ENCODE assay signal across 8 mouse cellular contexts in the genomic region with DNA sequence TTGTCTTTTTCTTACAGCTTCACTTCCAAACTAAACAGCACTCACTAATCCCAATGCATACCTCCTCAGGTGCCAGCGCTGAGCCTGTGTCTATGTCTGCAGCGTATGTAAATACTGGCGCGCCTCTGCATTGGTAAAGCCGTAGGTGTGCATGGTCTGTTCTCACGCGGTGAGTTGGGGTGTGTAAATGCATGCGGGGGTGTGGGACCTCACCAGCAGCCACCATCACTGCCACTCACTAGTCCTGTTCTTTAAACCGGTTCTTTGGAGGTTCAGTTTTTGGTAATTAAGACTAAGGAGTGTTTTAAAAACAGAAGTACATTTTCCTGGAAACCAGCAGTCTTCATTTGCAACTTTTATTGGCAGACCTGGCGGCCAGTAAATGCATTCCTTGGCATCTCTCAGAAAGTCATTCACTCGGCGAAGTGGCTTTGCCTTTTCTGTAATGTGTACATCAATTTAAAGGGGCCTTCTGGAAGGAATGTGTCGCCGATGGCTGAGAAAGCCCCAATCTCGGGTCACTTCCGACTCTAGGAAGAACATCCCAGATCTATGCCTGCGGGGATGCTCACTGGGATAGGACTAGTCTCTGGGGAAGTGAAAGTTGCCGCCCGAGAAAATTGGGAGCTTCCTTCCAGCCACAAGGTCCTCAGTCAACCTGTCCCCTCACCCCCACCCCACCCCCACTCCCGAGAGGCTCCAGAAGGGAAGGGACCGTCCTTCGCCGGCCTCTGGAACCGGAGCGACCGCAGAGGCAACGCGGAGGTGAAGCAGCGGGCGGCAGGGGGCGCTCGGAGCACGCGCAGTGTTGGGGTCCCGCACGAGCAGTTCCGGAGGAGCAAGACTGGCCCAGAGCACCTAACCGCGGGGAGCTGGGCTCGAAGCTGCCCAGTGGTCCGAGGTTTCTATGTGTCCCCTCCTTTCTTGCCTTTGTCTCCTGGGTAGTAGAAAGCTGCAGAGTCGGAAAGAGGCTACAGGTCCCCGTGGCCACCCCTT. TPM values are rescaled to one million over a fixed set of nuclear protein-coding genes. Genes with fewer than 3 reads are reported as not detected.
DNase-seq lines count a peak whose midpoint lies in the region; ATAC-seq and TF ChIP-seq lines count a peak whose summit lies in the region.

No protein-coding gene starts in this region.

- WGBS in forebrain, embryonic 13.5 days, result under 1% methylated on average over 43 of the region's 43 CpGs
- 3% methylated on average over 43 of the region's 43 CpGs for WGBS in heart, embryonic 16.5 days
- 2% methylated on average over 43 of the region's 43 CpGs for WGBS in liver, embryonic 14.5 days (ENCODE audit: insufficient replicate concordance)
- WGBS in neural tube, embryonic 11.5 days, result 1% methylated on average over 42 of the region's 43 CpGs

- H3K9me3 ChIP-seq in forebrain, embryonic 13.5 days (replicated peaks), result no peaks in the 10 kb centered on the region
- no peaks in the 10 kb centered on the region for H3K9me3 ChIP-seq in heart, embryonic 16.5 days (replicated peaks; ENCODE audit: control insufficient read depth, low read length)
- no peaks in the 10 kb centered on the region for H3K9me3 ChIP-seq in liver, embryonic 14.5 days (ENCODE audit: control insufficient read depth, low read length)
- H3K9me3 ChIP-seq in neural tube, embryonic 11.5 days (ENCODE audit: control insufficient read depth, low read length), result no peaks in the 10 kb centered on the region

- peak overlapping the region; percentile 30; the same call in 1 of the 2 replicates for H3K9ac ChIP-seq in forebrain, embryonic 13.5 days
- peak overlapping the region; percentile 35; the same call in 1 of the 2 replicates for H3K9ac ChIP-seq in heart, embryonic 16.5 days (ENCODE audit: low read length)
- H3K9ac ChIP-seq in liver, embryonic 14.5 days (replicated peaks), result no peak overlapping the region
- H3K9ac ChIP-seq in neural tube, embryonic 11.5 days (ENCODE audit: low read length), result no peak overlapping the region

- H3K4me3 ChIP-seq in forebrain, embryonic 13.5 days, result peak overlapping the region; percentile 28
- H3K4me3 ChIP-seq in heart, embryonic 16.5 days (ENCODE audit: low read length), result peak overlapping the region; percentile 49
- H3K4me3 ChIP-seq in liver, embryonic 14.5 days (ENCODE audit: insufficient read depth in 1 of 2, low read depth in 2 of 2, low read length in 2 of 2), result peak overlapping the region in 1 of 2 experiments; percentile 12; a peak in 2 of 4 replicates
- H3K4me3 ChIP-seq in neural tube, embryonic 11.5 days (ENCODE audit: low read depth, low read length), result peak overlapping the region; percentile 21
- H3K4me3 ChIP-seq in testis, adult 2 months (ENCODE audit: control insufficient read depth, low read depth, low read length), result peak overlapping the region; percentile 40; the same call in 1 of the 2 replicates

- peaks cover 83% of the 10 kb centered on the region for H3K27me3 ChIP-seq in forebrain, embryonic 13.5 days
- peaks cover 59% of the 10 kb centered on the region for H3K27me3 ChIP-seq in heart, embryonic 16.5 days (ENCODE audit: control insufficient read depth, insufficient read depth, low read length)
- peaks cover 71% of the 10 kb centered on the region for H3K27me3 ChIP-seq in liver, embryonic 14.5 days (ENCODE audit: control insufficient read depth, insufficient read depth, low read length)
- H3K27me3 ChIP-seq in neural tube, embryonic 11.5 days (ENCODE audit: control insufficient read depth, insufficient read depth, low read length), result peaks cover 66% of the 10 kb centered on the region
- H3K27me3 ChIP-seq in testis, adult 2 months (ENCODE audit: control insufficient read depth, insufficient read depth, low read length), result peaks cover 15% of the 10 kb centered on the region

- peaks cover 19% of the 10 kb centered on the region for H3K4me1 ChIP-seq in forebrain, embryonic 13.5 days
- peaks cover 17% of the 10 kb centered on the region for H3K4me1 ChIP-seq in heart, embryonic 16.5 days (ENCODE audit: control insufficient read depth, insufficient read depth, low read length)
- H3K4me1 ChIP-seq in liver, embryonic 14.5 days (replicated peaks; ENCODE audit: control insufficient read depth in 2 of 2, insufficient read depth in 2 of 2, low read length in 1 of 2), result no peaks in the 10 kb centered on the region
- peaks cover 5% of the 10 kb centered on the region for H3K4me1 ChIP-seq in neural tube, embryonic 11.5 days (ENCODE audit: control insufficient read depth, insufficient read depth, low read length)
- H3K4me1 ChIP-seq in testis, adult 2 months (ENCODE audit: control insufficient read depth, insufficient read depth, low read length), result peaks cover 21% of the 10 kb centered on the region

- DNase-seq in CD4-positive, CD25-positive, alpha-beta regulatory T cell, adult 2 months (ENCODE audit: low read depth, low spot score), result peak; percentile 83
- DNase-seq in brain, embryonic 14.5 days (ENCODE audit: low read depth), result peak; percentile 86
- peak; percentile 91 for DNase-seq in kidney, postnatal 14 days
- no peak for DNase-seq in liver, embryonic 14.5 days (ENCODE audit: low read depth in 3 of 3, low spot score in 3 of 3)
- peak; percentile 92 for DNase-seq in neural tube, embryonic 11.5 days (ENCODE audit: low spot score)

- no peak for TF ChIP-seq POLR2A in brain, embryonic 14.5 days (IDR thresholded peaks at IDR 0.05; ENCODE audit: borderline replicate concordance, extremely low read depth, insufficient read depth, insufficient read length, poor library complexity, severe bottlenecking)
- TF ChIP-seq POLR2A in testis, adult 2 months (IDR thresholded peaks at IDR 0.05; ENCODE audit: control insufficient read depth, low read depth, low read length), result no peak

- peak overlapping the region; percentile 59 for H3K4me2 ChIP-seq in forebrain, embryonic 13.5 days
- peak overlapping the region; percentile 79 for H3K4me2 ChIP-seq in heart, embryonic 16.5 days (ENCODE audit: low read depth, low read length)
- H3K4me2 ChIP-seq in liver, embryonic 14.5 days (ENCODE audit: low read depth), result peak overlapping the region; percentile 20; the same call in 1 of the 2 replicates
- peak overlapping the region; percentile 43 for H3K4me2 ChIP-seq in neural tube, embryonic 11.5 days (ENCODE audit: low read depth)

- peak; percentile 88 for TF ChIP-seq CTCF in brain, embryonic 14.5 days (IDR thresholded peaks at IDR 0.05; ENCODE audit: borderline replicate concordance, extremely low read depth, insufficient read depth, insufficient read length)
- TF ChIP-seq CTCF in liver, embryonic 14.5 days (IDR thresholded peaks at IDR 0.05; ENCODE audit: low read depth), result peak; percentile 87
- TF ChIP-seq CTCF in testis, adult 2 months (IDR thresholded peaks at IDR 0.05; ENCODE audit: control insufficient read depth, insufficient read depth, insufficient replicate concordance, low read depth, low read length), result peak; percentile 62; the same call in 1 of the 2 replicates

- peak; percentile 86 for ATAC-seq in forebrain, embryonic 13.5 days
- ATAC-seq in heart, embryonic 16.5 days (replicated peaks; ENCODE audit: extremely low read depth, insufficient read depth, low FRiP score), result peak; percentile 66; the same call in 1 of the 2 replicates
- ATAC-seq in liver, embryonic 14.5 days (ENCODE audit: insufficient read depth), result no peak
- ATAC-seq in neural tube, embryonic 11.5 days (ENCODE audit: insufficient read depth, low FRiP score, low TSS enrichment), result peak; percentile 74

- H3K36me3 ChIP-seq in forebrain, embryonic 13.5 days (ENCODE audit: poor library complexity, severe bottlenecking), result no peaks in the 10 kb centered on the region
- no peaks in the 10 kb centered on the region for H3K36me3 ChIP-seq in heart, embryonic 16.5 days (ENCODE audit: control insufficient read depth, insufficient read depth)
- H3K36me3 ChIP-seq in liver, embryonic 14.5 days (replicated peaks; ENCODE audit: control insufficient read depth, insufficient read depth, low read depth), result no peaks in the 10 kb centered on the region
- no peaks in the 10 kb centered on the region for H3K36me3 ChIP-seq in neural tube, embryonic 11.5 days (ENCODE audit: control insufficient read depth, insufficient read depth, low read length)
- no peaks in the 10 kb centered on the region for H3K36me3 ChIP-seq in testis, adult 2 months (ENCODE audit: control insufficient read depth, insufficient read depth, low read length)

- no peak for TF ChIP-seq EP300 in liver, embryonic 14.5 days (IDR thresholded peaks at IDR 0.05; ENCODE audit: low read depth)

- H3K27ac ChIP-seq in forebrain, embryonic 13.5 days, result no peak overlapping the region
- H3K27ac ChIP-seq in heart, embryonic 16.5 days (ENCODE audit: low read length), result no peak overlapping the region
- no peak overlapping the region for H3K27ac ChIP-seq in liver, embryonic 14.5 days
- no peak overlapping the region for H3K27ac ChIP-seq in neural tube, embryonic 11.5 days (ENCODE audit: low read depth, low read length)
- H3K27ac ChIP-seq in testis, adult 2 months (ENCODE audit: control insufficient read depth, insufficient read depth, low read depth, low read length), result no peak overlapping the region

RNA-seq across cellular contexts. Expression of gene Foxc1, which starts 5.6 kb away (rescaled TPM):
- polyA plus RNA-seq in brain, embryonic 14.5 days (2012; rRNA removed), result 3.8 and 6.3 TPM in 2 replicates
- 0.65 and 1.1 TPM in 2 replicates for polyA plus RNA-seq in forebrain, embryonic 13.5 days (2015; fragmentation: Nextera tagmentation; extraction: Ambion mirVana)
- polyA plus RNA-seq in heart, embryonic 16.5 days (2015; fragmentation: Nextera tagmentation; extraction: Ambion mirVana), result 0.77 and 1.0 TPM in 2 replicates
- 0.01 and 0.02 TPM in 2 replicates for polyA plus RNA-seq in liver, embryonic 14.5 days (2012; rRNA removed)
- 0.01 TPM in 1 of 2 replicates, not detected in the other for polyA plus RNA-seq in liver, embryonic 14.5 days (2014; fragmentation: Nextera tagmentation; extraction: Ambion mirVana)
- polyA plus RNA-seq in neural tube, embryonic 11.5 days (2014; fragmentation: Nextera tagmentation; extraction: Ambion mirVana), result 7.4 and 8.1 TPM in 2 replicates
- polyA plus RNA-seq in testis, adult 2 months (2012; rRNA removed), result 0.14 and 0.16 TPM in 2 replicates

Comparison
In these comparisons a context has a peak if more than half of its experiments do, and no peak if none do; other contexts are left out.
1. DNase-seq: peak in CD4-positive, CD25-positive, alpha-beta regulatory T cell, adult 2 months (single experiment), brain, embryonic 14.5 days (single experiment), kidney, postnatal 14 days (single experiment) and neural tube, embryonic 11.5 days (single experiment); none in liver, embryonic 14.5 days (0 of 3).
2. H3K4me2 ChIP-seq: peak in every context shown above with its lines; median percentile 79 in heart, embryonic 16.5 days; 59 in forebrain, embryonic 13.5 days; 43 in neural tube, embryonic 11.5 days; 20 in liver, embryonic 14.5 days.
3. H3K9ac ChIP-seq: peak in forebrain, embryonic 13.5 days (single experiment) and heart, embryonic 16.5 days (single experiment); none in liver, embryonic 14.5 days (single experiment) and neural tube, embryonic 11.5 days (single experiment).
4. Peak in every context shown above with its lines, with median percentiles within 50 percentile points of each other: CTCF ChIP-seq.